Mouse (Mus musculus) kidney, adult 2 months (tissue): Measurements from ENCODE around the gene Pbx2. TPM values are rescaled to one million over a fixed set of nuclear protein-coding genes. Genes with fewer than 3 reads are reported as not detected.

Experiments used
- DNase-seq: peaks from one replicate; pipeline ENCODE4 v3.0.0; 2021
- H3K27ac ChIP-seq: fragments of 200-500 bp; 2 replicates; pipeline ENCODE4 v1.5.1; 2012; ENCODE audit warnings: low read depth, low read length, control low read depth, inconsistent platforms; ENCODE audit not compliant: insufficient read depth
- H3K27me3 ChIP-seq: fragments of 200-500 bp; replicated peaks from 2 replicates; pipeline ENCODE4 v1.6.1; 2012; ENCODE audit warnings: mild to moderate bottlenecking, moderate library complexity, low read length, inconsistent platforms; ENCODE audit not compliant: control insufficient read depth, insufficient read depth
- H3K36me3 ChIP-seq: fragments of 200-500 bp; 2 replicates; pipeline ENCODE4 v1.6.1; 2012; ENCODE audit warnings: mild to moderate bottlenecking, moderate library complexity, low read length, inconsistent platforms; ENCODE audit not compliant: control insufficient read depth, insufficient read depth
- H3K4me1 ChIP-seq: fragments of 200-500 bp; 2 replicates; pipeline ENCODE4 v1.6.1; 2011; ENCODE audit warnings: low read length; ENCODE audit not compliant: control insufficient read depth, insufficient read depth
- H3K4me3 ChIP-seq: fragments of 200-500 bp; 2 replicates; pipeline ENCODE4 v1.5.1; 2011; ENCODE audit warnings: mild to moderate bottlenecking, low read depth, low read length, control low read depth; ENCODE audit not compliant: insufficient read depth
- CTCF ChIP-seq: fragments of 200-500 bp; conservative IDR thresholded peaks from 2 replicates; pipeline ENCODE4 v1.5.1; 2011; ENCODE audit warnings: low read depth, mild to moderate bottlenecking, control low read depth, low read length, moderate library complexity, mixed read lengths; ENCODE audit not compliant: insufficient read depth, insufficient read length
- POLR2A ChIP-seq: fragments of 200-500 bp; IDR thresholded peaks from one replicate; pipeline ENCODE4 v1.6.1; 2011; ENCODE audit warnings: low read depth, low read length, control low read depth
- WGBS: fragments of 180-500 bp; shearing (Covaris S2); methylation state at CpG from one replicate; pipeline ENCODE4 v1.1.7; 2018; 5-methylcytosine and 5-hydroxymethylcytosine counted together
- polyA plus RNA-seq: library from polyadenylated mRNA; depleted of rRNA; stranded (reverse); fragments of >200 nt; gene quantifications from 2 replicates; pipeline ENCODE4 v1.2.3, GENCODE M21; 2012

Gene Pbx2
- polyA plus RNA-seq, 1 experiment = 56.2 TPM

DNA sequence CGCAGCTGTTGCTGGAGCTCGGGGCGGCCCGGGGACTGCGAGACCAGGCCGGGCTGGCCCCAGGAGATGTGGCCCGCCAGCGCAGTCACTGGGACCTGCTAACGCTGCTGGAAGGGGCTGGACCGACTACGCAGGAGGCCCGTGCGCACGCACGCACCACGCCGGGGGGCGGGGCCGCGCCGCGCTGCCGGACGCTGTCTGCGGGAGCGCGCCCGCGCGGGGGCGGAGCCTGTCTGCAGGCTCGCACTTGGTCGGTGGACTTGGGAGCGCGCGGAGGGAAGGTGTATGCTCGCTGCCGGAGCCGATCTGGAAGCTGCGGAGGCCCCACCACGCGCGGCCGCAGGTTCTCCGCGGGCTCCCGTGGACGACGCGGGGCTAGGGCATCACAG lies 3.6 kb upstream of the Pbx2 start:
- TF ChIP-seq POLR2A (peak; percentile 86), CTCF (no peak)
- Histone ChIP-seq H3K36me3 (no peaks in the 10 kb centered on the region), H3K4me3 (peak overlapping the region; percentile 69), H3K27me3 (no peaks in the 10 kb centered on the region), H3K4me1 (peaks cover 12% of the 10 kb centered on the region; the same call in 1 of the 2 replicates), H3K27ac (peak overlapping the region; percentile 93)
- under 1% methylated on average over 50 of the region's 50 CpGs for WGBS
- peak; percentile 99 for DNase-seq

DNA sequence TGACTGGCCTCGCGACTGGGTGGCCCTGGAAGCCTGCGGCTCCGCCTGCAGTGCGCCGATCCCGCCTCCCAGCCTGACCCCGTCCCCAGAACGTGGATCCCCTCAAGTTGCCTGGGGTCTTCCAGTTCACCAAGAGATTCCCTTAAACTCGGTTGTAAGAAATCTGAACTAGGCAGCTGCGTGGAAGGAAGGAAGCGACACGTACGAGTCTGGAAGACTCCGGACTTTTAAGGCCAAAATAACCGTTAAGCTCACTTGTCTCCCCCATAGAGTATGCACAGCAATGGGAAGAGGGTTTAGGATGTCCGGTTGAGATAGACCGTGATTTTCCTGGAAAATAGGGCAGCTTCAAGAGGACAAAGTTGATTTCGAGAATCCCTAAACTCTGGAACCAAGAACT lies 3.3 kb upstream of the Pbx2 start:
- WGBS = 2% methylated on average over 19 of the region's 19 CpGs
- no peaks in the 10 kb centered on the region for H3K36me3 ChIP-seq
- peak overlapping the region; percentile 79 for H3K27ac ChIP-seq
- H3K4me1 ChIP-seq = peaks cover 12% of the 10 kb centered on the region; the same call in 1 of the 2 replicates
- peak overlapping the region; percentile 69 for H3K4me3 ChIP-seq
- no peaks in the 10 kb centered on the region for H3K27me3 ChIP-seq
- no peak for DNase-seq
- TF ChIP-seq CTCF = no peak
- TF ChIP-seq POLR2A = no peak

DNA sequence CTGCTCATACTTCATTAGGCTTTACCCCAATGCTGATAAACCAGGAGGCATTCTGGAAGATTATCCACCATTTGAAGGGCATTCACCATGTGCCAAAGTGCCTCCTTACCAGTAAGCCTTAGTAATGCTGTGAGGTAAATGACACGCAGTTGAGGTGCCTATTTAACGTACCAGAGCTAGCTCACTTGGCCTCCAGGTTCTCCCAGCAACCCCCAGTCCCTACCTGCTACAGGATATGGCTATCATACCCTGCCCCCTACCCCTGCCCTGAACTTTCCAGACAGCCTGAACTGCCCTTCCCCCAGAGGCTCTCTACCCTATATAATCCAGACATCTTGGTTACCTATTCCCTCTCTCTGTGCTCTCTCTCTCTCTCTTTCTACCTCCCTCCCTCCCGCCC lies 2.3 kb upstream of the Pbx2 start:
- peaks cover 14% of the 10 kb centered on the region for H3K4me1 ChIP-seq
- DNase-seq = no peak
- H3K27me3 ChIP-seq = no peaks in the 10 kb centered on the region
- H3K27ac ChIP-seq = no peak overlapping the region
- no peaks in the 10 kb centered on the region for H3K36me3 ChIP-seq
- no peak overlapping the region for H3K4me3 ChIP-seq
- TF ChIP-seq POLR2A (no peak), CTCF (no peak)
- 79% methylated on average over 3 of the region's 3 CpGs for WGBS

- TF ChIP-seq POLR2A (no peak), CTCF (no peak)
- no peaks in the 10 kb centered on the region for H3K27me3 ChIP-seq
- H3K4me1 ChIP-seq = peaks cover 16% of the 10 kb centered on the region
- H3K4me3 ChIP-seq = peak overlapping the region; percentile 13; the same call in 1 of the 2 replicates
- no peak for DNase-seq
- 41% methylated on average over 7 of the region's 7 CpGs for WGBS
- H3K36me3 ChIP-seq = no peaks in the 10 kb centered on the region; the same call in 1 of the 2 replicates
- H3K27ac ChIP-seq = peak overlapping the region; percentile 61; the same call in 1 of the 2 replicates
Measured at GRCm38 (mm10) chr17:34589206-34589605, 1.9 kb upstream of the Pbx2 start.

- Histone ChIP-seq H3K27ac (peak within 1 kb of the TSS; percentile 61), H3K4me1 (peaks cover 16% of the 10 kb centered on the region), H3K4me3 (peak within 1 kb of the TSS; percentile 13; the same call in 1 of the 2 replicates), H3K27me3 (no peaks in the 10 kb centered on the region), H3K36me3 (no peaks in the 10 kb centered on the region; the same call in 1 of the 2 replicates)
- WGBS = 27% methylated on average over 7 of the region's 7 CpGs
- peak; percentile 72 for DNase-seq
- TF ChIP-seq POLR2A (no peak), CTCF (no peak)
Measured at GRCm38 (mm10) chr17:34589681-34590101, 1.4 kb upstream of the Pbx2 start, which contains the start of gene Gpsm3. Gene Gpsm3, plus strand, starts transcription at chr17:34589806.

DNA sequence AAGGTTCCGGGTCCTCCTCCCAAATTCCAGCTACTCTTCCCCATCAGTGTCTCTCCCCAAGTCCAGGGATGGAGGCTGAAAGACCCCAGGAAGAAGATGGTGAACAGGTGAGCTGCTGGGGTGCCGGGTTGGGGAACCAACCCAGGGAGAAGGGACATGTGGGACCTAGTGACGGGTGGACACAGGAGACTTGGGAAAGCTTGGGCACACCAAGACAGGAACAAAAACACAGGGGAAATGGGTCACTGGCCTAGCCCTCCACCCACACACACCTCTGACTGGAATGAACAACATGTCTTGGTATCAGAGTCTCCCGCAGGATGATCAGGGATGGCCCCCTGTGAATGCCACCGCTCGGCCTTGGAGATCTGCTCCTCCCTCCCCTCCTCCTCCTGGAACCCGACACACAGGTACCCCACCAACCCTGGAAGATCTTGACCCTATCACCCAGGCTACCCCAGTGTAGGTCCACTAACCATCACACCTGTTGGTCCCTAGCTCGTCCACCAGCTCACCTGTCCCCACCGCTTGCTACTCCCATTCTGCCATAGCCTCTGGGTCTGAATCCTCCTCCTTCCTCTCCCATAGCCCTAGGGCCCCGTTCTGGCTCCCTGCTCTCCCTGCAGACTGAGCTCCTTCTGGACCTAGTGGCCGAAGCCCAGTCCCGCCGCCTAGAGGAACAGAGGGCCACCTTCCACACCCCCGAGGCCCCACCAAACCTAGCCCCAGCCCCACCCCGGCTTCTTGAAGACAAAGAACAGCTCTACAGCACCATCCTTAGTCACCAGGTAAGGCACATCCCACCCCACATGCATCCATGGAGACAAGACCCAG lies 695 bp upstream of the Pbx2 start:
- H3K4me1 ChIP-seq = peaks cover 16% of the 10 kb centered on the region
- WGBS = 62% methylated on average over 15 of the region's 15 CpGs
- TF ChIP-seq POLR2A (no peak), CTCF (no peak)
- H3K4me3 ChIP-seq = peak overlapping the region; percentile 13; the same call in 1 of the 2 replicates
- peak overlapping the region; percentile 92 for H3K27ac ChIP-seq
- no peaks in the 10 kb centered on the region for H3K27me3 ChIP-seq
- no peaks in the 10 kb centered on the region; the same call in 1 of the 2 replicates for H3K36me3 ChIP-seq
- DNase-seq = no peak

DNA sequence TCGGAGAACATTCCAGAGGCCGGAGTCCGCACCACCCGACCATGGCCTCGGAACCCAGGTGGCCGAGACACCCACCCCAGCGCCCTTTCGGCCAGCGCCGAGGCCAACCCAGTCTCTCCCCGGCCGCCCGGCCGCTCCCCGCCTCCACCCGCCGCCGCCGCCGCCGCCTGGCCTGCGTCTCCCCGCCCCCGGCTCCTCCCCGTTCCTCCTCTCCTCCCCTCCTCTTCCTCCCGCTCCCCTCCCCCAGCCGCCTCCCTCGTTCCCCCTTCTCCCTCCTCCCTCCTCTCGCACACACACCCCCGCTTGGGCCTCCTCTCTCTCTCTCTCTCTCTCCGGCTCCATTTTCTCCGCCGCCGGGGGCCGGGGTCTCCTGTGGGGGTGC lies 919 bp downstream of the Pbx2 start:
- peaks cover 4% of the 10 kb centered on the region; the same call in 1 of the 2 replicates for H3K36me3 ChIP-seq
- H3K27ac ChIP-seq = peak overlapping the region; percentile 92
- H3K4me3 ChIP-seq = peak overlapping the region; percentile 69
- 3% methylated on average over 16 of the region's 35 CpGs for WGBS
- H3K4me1 ChIP-seq = peaks cover 16% of the 10 kb centered on the region
- peak; percentile 91 for DNase-seq
- no peaks in the 10 kb centered on the region for H3K27me3 ChIP-seq
- TF ChIP-seq POLR2A (peak; percentile 61), CTCF (no peak)
